Mouse (Mus musculus): ENCODE results near the gene Gpc5.

DNA sequence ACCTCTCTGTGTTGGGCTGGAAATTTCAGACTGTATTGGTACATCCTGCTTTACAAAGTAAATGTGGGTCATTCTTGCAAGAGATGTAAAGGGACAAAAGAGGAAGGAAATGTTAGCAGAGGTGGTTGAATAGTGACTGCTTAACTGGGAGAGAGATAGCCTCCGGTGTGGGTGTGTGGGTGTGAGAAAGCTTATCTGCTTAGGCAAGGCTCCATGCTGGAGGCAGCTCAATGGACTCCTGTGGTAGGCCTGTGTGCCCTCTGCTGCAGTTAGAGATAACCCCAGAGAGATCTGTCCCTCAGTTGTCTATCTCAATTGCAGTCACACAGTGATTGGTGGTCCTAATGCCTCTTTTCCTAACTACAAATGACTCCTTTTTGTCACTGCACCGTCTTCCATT is 887.2 kb downstream of the Gpc5 start:
- TF ChIP-seq CTCF (IDR thresholded peaks at IDR 0.05; ENCODE audit: low read depth, low read length) (no peak), POLR2A (IDR thresholded peaks at IDR 0.05; ENCODE audit: extremely low read depth, insufficient read depth, low read length) (no peak)
